Mouse (Mus musculus): Measurements from ENCODE around the gene Mesp2.

DNA sequence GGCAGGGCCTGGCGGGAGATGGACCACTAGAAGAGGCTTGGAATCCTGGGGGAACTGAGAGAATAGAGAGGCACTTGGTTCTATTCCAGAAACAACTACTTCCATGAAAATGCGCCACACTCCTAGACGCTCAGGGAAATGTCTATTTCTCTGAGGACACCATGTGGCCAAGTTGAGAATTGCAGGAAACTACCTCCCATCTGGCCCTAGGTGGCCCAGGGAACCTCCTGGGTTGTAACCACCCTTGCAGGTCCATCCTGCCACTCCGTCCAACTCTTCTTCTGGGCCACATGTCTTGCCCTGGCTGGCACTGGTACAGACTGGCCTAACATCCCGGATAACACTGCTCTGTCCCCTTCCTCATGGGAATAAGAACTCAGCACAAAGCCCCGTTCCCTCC, 24.2 kb upstream of the Mesp2 start:
- no peak for TF ChIP-seq EP300 (IDR thresholded peaks at IDR 0.05; ENCODE audit: low read depth)
- TF ChIP-seq CTCF (IDR thresholded peaks at IDR 0.05; ENCODE audit: low read depth): peak; percentile 71
